In the genomic region with DNA sequence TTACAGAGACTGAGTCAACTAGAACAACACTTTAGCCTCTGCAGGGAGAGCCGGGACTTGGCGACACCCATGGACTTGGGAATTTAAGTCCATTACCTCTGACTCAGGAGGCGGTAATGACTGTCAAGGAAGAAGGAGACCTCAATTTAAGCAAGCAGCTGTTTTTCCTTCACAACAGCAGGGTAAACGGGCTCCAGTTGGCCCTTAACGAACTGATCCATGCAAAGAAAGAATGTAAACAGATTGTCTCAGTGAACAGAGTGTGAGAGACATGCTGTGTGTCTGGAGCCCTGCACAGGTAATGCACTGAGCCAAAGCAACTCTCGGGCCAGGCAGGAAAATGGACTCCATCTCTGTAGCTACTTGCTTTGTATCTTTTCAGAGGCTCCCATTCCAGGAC, we compare ENCODE assay signal across 12 mouse cellular contexts.
DNase-seq lines count a peak whose midpoint lies in the region; ATAC-seq and TF ChIP-seq lines count a peak whose summit lies in the region.
"Had no signal": no experiment of that assay in that cellular context is flagged by ENCODE, and none has a peak within 500 bp of the region (broad histone marks: within the 10 kb centered on the region; RNA-seq: fewer than 3 reads in every experiment).

No protein-coding gene starts in this region.

- H3K4me2 ChIP-seq in heart, embryonic 14.5 days (ENCODE audit: low read length), result peak overlapping the region; percentile 29
- H3K4me2 ChIP-seq in heart, embryonic 11.5 days, result no peak overlapping the region
- no peak overlapping the region for H3K4me2 ChIP-seq in forebrain, postnatal 0 days (ENCODE audit: low read depth)
- H3K4me2 ChIP-seq in myocyte (ENCODE audit: low read depth), result peak overlapping the region; percentile 57
- H3K4me2 ChIP-seq: limb, embryonic 12.5 days; midbrain, embryonic 12.5 days had no signal

- no peak overlapping the region for H3K9ac ChIP-seq in heart, embryonic 14.5 days (ENCODE audit: low read length)
- no peak overlapping the region for H3K9ac ChIP-seq in heart, embryonic 11.5 days (ENCODE audit: low read depth, low read length)
- no peak overlapping the region for H3K9ac ChIP-seq in forebrain, postnatal 0 days
- H3K9ac ChIP-seq: limb, embryonic 12.5 days; midbrain, embryonic 12.5 days had no signal

- H3K36me3 ChIP-seq in heart, embryonic 14.5 days (ENCODE audit: control insufficient read depth, insufficient read depth, low read length), result no peaks in the 10 kb centered on the region
- H3K36me3 ChIP-seq in heart, embryonic 11.5 days (ENCODE audit: control insufficient read depth, insufficient read depth, low read length), result no peaks in the 10 kb centered on the region
- no peaks in the 10 kb centered on the region for H3K36me3 ChIP-seq in forebrain, postnatal 0 days (ENCODE audit: insufficient read depth)
- no peaks in the 10 kb centered on the region for H3K36me3 ChIP-seq in myocyte (ENCODE audit: control insufficient read depth, insufficient read depth)
- H3K36me3 ChIP-seq: limb, embryonic 12.5 days; midbrain, embryonic 12.5 days had no signal

- DNase-seq in cerebellum, adult 11-12 months, result peak; percentile 12
- no peak for DNase-seq in forebrain, postnatal 0 days
- no peak for DNase-seq in adrenal gland, adult 18-20 months (ENCODE audit: low spot score in 2 of 2)
- no peak for DNase-seq in neural tube, embryonic 10.5 days (ENCODE audit: extremely low spot score, low spot score)
- DNase-seq: gastrocnemius, postnatal 10 days had no signal

- no peak for TF ChIP-seq CTCF in forebrain, postnatal 0 days (IDR thresholded peaks at IDR 0.05; ENCODE audit: low read depth)

- 48% methylated on average over 6 of the region's 6 CpGs for WGBS in heart, embryonic 14.5 days
- 48% methylated on average over 6 of the region's 6 CpGs for WGBS in heart, embryonic 11.5 days (ENCODE audit: insufficient replicate concordance)
- 38% methylated on average over 6 of the region's 6 CpGs for WGBS in forebrain, postnatal 0 days

- H3K4me1 ChIP-seq in heart, embryonic 14.5 days (ENCODE audit: control insufficient read depth in 2 of 2, insufficient read depth in 2 of 2, low read length in 2 of 2), result 0 out of 4 replicates have a peak, but pooled peaks cover 0 to 3% of the 10 kb centered on the region in 2 experiments
- peaks cover 5% of the 10 kb centered on the region for H3K4me1 ChIP-seq in heart, embryonic 11.5 days (ENCODE audit: control insufficient read depth, insufficient read depth, low read length)
- no peaks in the 10 kb centered on the region for H3K4me1 ChIP-seq in forebrain, postnatal 0 days (ENCODE audit: insufficient read depth)

- no peak for TF ChIP-seq POLR2A in myocyte (IDR thresholded peaks at IDR 0.05; ENCODE audit: insufficient read length, low read depth)

- H3K27me3 ChIP-seq in heart, embryonic 14.5 days (ENCODE audit: control insufficient read depth, insufficient read depth, low read length), result no peaks in the 10 kb centered on the region
- H3K27me3 ChIP-seq in heart, embryonic 11.5 days (ENCODE audit: control insufficient read depth, insufficient read depth, low read length), result no peaks in the 10 kb centered on the region
- no peaks in the 10 kb centered on the region for H3K27me3 ChIP-seq in forebrain, postnatal 0 days (ENCODE audit: insufficient read depth, low read length)
- no peaks in the 10 kb centered on the region for H3K27me3 ChIP-seq in myocyte (ENCODE audit: control insufficient read depth, insufficient read depth, insufficient read length)
- H3K27me3 ChIP-seq: limb, embryonic 12.5 days; midbrain, embryonic 12.5 days had no signal

- no peaks in the 10 kb centered on the region for H3K9me3 ChIP-seq in heart, embryonic 14.5 days (ENCODE audit: control insufficient read depth, low read length)
- H3K9me3 ChIP-seq in heart, embryonic 11.5 days (replicated peaks; ENCODE audit: control insufficient read depth, low read length), result no peaks in the 10 kb centered on the region
- no peaks in the 10 kb centered on the region for H3K9me3 ChIP-seq in forebrain, postnatal 0 days (ENCODE audit: low read length)
- H3K9me3 ChIP-seq: limb, embryonic 12.5 days; midbrain, embryonic 12.5 days had no signal

- no peak overlapping the region for H3K27ac ChIP-seq in heart, embryonic 14.5 days (replicated peaks in 1 of 2; ENCODE audit: control insufficient read depth in 1 of 2, insufficient read depth in 1 of 2, low read depth in 2 of 2, low read length in 2 of 2)
- no peak overlapping the region for H3K27ac ChIP-seq in heart, embryonic 11.5 days (ENCODE audit: low read depth, low read length)
- 0 out of 2 replicates have a peak overlapping the region, but pooled peaks have one; percentile 6 for H3K27ac ChIP-seq in forebrain, postnatal 0 days (ENCODE audit: low read depth, low read length)
- H3K27ac ChIP-seq: kidney, postnatal 0 days; limb, embryonic 12.5 days; midbrain, embryonic 12.5 days had no signal

- ATAC-seq in cerebellum, adult (ENCODE audit: insufficient number of reproducible peaks, low FRiP score, low TSS enrichment), result no peak; the same call in 1 of the 2 replicates
- ATAC-seq in heart, embryonic 14.5 days (ENCODE audit: insufficient number of reproducible peaks, insufficient read depth, low FRiP score, low read depth), result no peak
- ATAC-seq in heart, embryonic 11.5 days (replicated peaks; ENCODE audit: insufficient number of reproducible peaks, low FRiP score, low TSS enrichment), result no peak
- ATAC-seq in forebrain, postnatal 0 days, result no peak

- H3ac ChIP-seq in myocyte (ENCODE audit: control insufficient read depth, insufficient read length), result no peak overlapping the region

- H3K79me2 ChIP-seq in myocyte (ENCODE audit: control insufficient read depth, insufficient read depth), result no peaks in the 10 kb centered on the region

- H3K4me3 ChIP-seq in heart, embryonic 14.5 days (ENCODE audit: control insufficient read depth in 1 of 2, insufficient read depth in 1 of 2, low read depth in 1 of 2, low read length in 2 of 2), result no peak overlapping the region
- H3K4me3 ChIP-seq in heart, embryonic 11.5 days (ENCODE audit: low read depth, low read length), result no peak overlapping the region
- no peak overlapping the region for H3K4me3 ChIP-seq in forebrain, postnatal 0 days (ENCODE audit: low read depth, low read length)
- H3K4me3 ChIP-seq in myocyte, result no peak overlapping the region
- H3K4me3 ChIP-seq: limb, embryonic 12.5 days; midbrain, embryonic 12.5 days had no signal

TF ChIP-seq in myocyte, 11 proteins besides CTCF, POLR2A, EP300 and RAD21:
- TF ChIP-seq E2F4 (IDR thresholded peaks at IDR 0.05; ENCODE audit: insufficient read depth), result no peak
- peak; percentile 2 for TF ChIP-seq TCF12 (IDR thresholded peaks at IDR 0.05; ENCODE audit: insufficient read depth, poor library complexity, severe bottlenecking)
- TF ChIP-seq MAX (IDR thresholded peaks at IDR 0.05; ENCODE audit: low read depth), result no peak
- TF ChIP-seq MYOD1 (IDR thresholded peaks at IDR 0.05; ENCODE audit: control insufficient read depth in 1 of 3, insufficient read length in 2 of 3, low read depth in 2 of 3), result peak in 2 of 3 experiments; percentile 35 to 36
- TF ChIP-seq SRF (IDR thresholded peaks at IDR 0.05; ENCODE audit: control insufficient read depth, insufficient read length, low read depth), result no peak

Comparison
In these comparisons a context has a peak if more than half of its experiments do, and no peak if none do; other contexts are left out.
1. H3K4me2 ChIP-seq: peak in heart, embryonic 14.5 days (single experiment) and myocyte (single experiment); none in heart, embryonic 11.5 days (single experiment) and forebrain, postnatal 0 days (single experiment).